Mouse (Mus musculus) inflammation-experienced regulatory T-cells, adult 16 weeks (primary cell): Measurements from ENCODE around the gene Olfr1208. TPM values are rescaled to one million over a fixed set of nuclear protein-coding genes. Genes with fewer than 3 reads are reported as not detected.

Source experiments
- polyA plus RNA-seq: library from polyadenylated mRNA; unstranded; fragments of 100-300 nt; shearing (Covaris generic); gene quantifications from one replicate; pipeline ENCODE4 v1.2.1, GENCODE M21; 2017

Gene Olfr1208
- not detected for polyA plus RNA-seq

DNA sequence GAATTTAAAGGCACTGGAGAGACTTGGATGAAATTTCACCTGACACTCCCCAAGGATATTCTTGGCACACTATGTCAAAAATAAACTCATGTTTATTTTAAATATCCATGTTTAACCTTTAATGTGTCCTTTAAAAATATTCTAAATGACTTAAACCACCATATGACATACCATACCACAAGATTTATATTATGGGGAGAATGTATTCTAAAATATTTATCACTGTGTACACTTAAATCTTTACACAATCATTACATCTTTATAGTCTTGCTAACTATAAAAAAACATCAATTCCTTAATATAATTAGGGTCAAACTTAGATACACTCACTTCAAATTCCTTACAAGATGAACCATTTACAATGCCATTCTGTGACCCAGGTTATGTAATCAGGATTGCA lies at the start of gene Olfr1208:
TSS of gene Olfr1208 (minus strand) at position 101 of the 400 bp plus-strand sequence.

DNA sequence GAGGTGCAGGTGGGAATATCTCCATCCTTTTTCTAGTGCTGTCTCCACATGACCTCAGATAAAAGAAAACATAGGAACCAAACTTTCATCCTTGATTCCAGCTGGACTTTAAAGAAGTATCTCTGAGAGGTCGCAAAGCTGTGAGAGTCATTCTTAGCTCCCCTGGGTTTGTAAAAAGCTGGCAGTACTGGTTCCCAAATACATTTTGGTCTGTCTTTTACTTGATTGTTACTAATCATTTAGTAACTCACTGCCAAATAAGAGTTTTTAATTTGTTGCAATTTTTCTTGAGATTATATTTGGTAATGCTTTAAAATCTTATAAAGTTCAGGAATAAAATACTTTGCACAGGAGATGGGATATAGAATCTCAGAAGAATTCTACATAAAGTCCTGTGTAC lies 35.9 kb upstream of the Olfr1208 start, which contains the start of gene Olfr1211:
TSS of gene Olfr1211 (minus strand) at position 101 of the 400 bp plus-strand sequence.

DNA sequence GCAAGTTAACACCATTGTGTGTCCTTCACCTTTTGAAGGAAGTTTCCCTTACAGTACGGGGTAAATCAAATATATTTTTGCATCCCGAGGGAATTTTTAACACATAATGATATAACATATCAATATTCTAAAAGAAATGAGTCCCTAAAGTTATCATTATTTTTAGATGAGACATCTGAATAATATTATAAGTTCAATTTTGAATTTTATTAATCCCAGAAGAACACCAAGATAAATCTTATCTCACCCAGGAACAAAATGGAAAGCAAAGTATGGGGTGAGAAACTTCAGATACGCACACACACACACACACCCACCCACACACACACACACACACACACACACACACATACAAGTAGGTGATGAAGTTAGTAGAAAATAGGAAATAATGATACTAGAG lies 12.9 kb upstream of the Olfr1208 start, which contains the start of gene Olfr1209:
TSS of gene Olfr1209 (minus strand) at position 101 of the 400 bp plus-strand sequence.

DNA sequence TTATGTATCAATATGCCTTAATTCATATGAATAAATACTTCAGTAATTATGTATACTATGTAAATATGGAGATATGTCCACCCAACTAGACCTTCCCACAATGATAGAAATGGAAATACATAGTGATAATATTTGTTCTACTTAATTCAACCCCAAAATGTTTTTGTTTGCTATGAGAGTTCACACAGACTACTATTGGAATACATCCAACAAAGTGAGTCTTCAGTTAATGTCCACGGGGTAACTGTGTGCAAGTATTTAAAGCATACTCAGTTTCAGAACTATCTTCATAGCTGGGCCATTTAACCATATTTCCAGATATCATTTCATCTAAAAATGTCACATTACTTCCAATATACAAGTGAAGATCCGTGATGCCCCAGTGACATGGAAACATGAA lies 39.2 kb downstream of the Olfr1208 start, which contains the start of gene Olfr1206:
TSS of gene Olfr1206 (plus strand) at position 301 of the 400 bp plus-strand sequence.

DNA sequence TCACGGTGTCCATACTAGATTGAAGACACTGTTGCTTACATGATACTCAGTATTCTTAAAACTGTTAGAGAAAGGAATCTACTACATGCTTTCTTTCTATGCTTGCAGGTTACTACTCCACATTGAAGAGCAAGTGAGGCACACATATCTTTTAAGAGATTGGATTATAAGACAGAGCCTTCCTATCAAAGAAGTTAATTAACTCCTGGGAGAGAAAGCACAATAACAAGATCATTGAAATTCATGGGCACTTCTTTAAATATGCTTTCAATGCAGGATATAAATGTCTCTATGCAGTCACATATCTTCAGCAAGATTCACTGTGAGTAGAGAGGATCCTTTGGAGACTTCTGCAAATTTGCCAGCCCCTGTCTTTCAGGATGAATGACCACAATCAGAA lies 53.1 kb downstream of the Olfr1208 start, which contains the start of gene Olfr1204:
TSS of gene Olfr1204 (plus strand) at position 301 of the 400 bp plus-strand sequence.

Other genes starting within 250 kb of the Olfr1208 start
- gene Olfr1193, start 226.7 kb downstream of the Olfr1208 start, polyA plus RNA-seq: not detected
- gene Olfr1195, start 213.1 kb downstream of the Olfr1208 start, polyA plus RNA-seq: 0.11 TPM
- not detected for gene Olfr1196, start 197.7 kb downstream of the Olfr1208 start, polyA plus RNA-seq
- not detected for gene Olfr1197, start 169.9 kb downstream of the Olfr1208 start, polyA plus RNA-seq
- not detected for gene Olfr1198, start 150.9 kb downstream of the Olfr1208 start, polyA plus RNA-seq
- not detected for gene Olfr1199, start 141.8 kb downstream of the Olfr1208 start, polyA plus RNA-seq
- gene Olfr1200, start 131.8 kb downstream of the Olfr1208 start, polyA plus RNA-seq: not detected
- gene Olfr1201, start 109.3 kb downstream of the Olfr1208 start, polyA plus RNA-seq: not detected
- gene Olfr1202, start 87.8 kb downstream of the Olfr1208 start, polyA plus RNA-seq: not detected
- gene Olfr1205, start 72.6 kb downstream of the Olfr1208 start, polyA plus RNA-seq: not detected
- gene Olfr1204, start 53.0 kb downstream of the Olfr1208 start, polyA plus RNA-seq: not detected
- gene Olfr1206, start 39.1 kb downstream of the Olfr1208 start, polyA plus RNA-seq: not detected
- not detected for gene Olfr1209, start 12.8 kb upstream of the Olfr1208 start, polyA plus RNA-seq
- not detected for gene Olfr1211, start 35.8 kb upstream of the Olfr1208 start, polyA plus RNA-seq
- not detected for gene Olfr1212, start 51.7 kb upstream of the Olfr1208 start, polyA plus RNA-seq
- gene Gm13762, start 78.0 kb upstream of the Olfr1208 start, polyA plus RNA-seq: not detected
- gene Olfr1214, start 90.3 kb upstream of the Olfr1208 start, polyA plus RNA-seq: not detected
- not detected for gene Olfr1215, start 104.7 kb upstream of the Olfr1208 start, polyA plus RNA-seq
- gene Olfr1216, start 116.0 kb upstream of the Olfr1208 start, polyA plus RNA-seq: not detected
- gene Olfr1217, start 129.8 kb upstream of the Olfr1208 start, polyA plus RNA-seq: not detected
- not detected for gene Olfr1218, start 158.9 kb upstream of the Olfr1208 start, polyA plus RNA-seq
- gene Olfr1219, start 181.2 kb upstream of the Olfr1208 start, polyA plus RNA-seq: not detected
- gene Olfr1220, start 204.5 kb upstream of the Olfr1208 start, polyA plus RNA-seq: not detected
- not detected for gene Olfr1221, start 215.0 kb upstream of the Olfr1208 start, polyA plus RNA-seq
- not detected for gene Olfr1222, start 230.7 kb upstream of the Olfr1208 start, polyA plus RNA-seq
- not detected for gene Olfr1223, start 249.2 kb upstream of the Olfr1208 start, polyA plus RNA-seq